ENCODE assay signal across 11 mouse cellular contexts in the genomic region with DNA sequence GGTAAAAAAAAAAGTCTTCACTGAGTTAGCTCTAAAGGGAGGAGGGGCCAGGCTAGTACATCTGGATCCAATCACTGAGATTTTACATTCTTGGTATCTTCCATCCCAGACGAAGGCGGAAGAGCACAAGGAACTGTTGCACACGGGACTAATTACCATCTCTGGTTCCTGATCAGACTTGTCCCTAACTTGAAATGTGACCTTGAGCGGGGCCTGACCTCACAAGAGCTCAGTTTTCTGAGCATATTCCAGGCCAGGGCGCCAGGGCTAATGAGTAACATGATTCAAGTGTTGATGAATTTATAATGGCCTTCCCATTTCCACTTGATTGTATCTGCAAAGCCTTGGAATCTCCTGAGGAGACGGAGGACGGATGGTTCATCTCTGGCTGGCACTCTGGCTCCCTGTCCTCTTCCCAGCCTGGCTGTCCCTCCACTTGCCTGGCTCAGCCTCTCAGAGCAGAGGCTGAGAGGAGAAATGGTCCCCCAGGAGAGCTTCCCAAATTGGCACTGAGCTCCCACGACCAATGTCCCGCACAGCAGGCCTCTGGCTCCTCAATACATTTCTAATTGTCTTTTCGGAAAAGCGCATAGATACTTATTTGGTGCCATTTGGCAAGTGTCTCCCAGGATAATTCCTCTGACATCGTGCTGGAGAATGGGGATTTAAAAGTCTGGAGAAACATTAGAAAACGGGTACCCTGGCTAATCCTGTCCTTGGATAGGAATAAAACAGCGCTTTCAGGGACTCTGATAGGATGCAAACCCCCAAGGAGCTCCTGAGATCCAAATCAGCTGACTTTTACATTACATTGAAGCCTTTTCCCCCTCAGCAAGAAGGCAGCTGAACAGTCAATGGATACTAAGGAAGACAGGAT. TPM values are rescaled to one million over a fixed set of nuclear protein-coding genes. Genes with fewer than 3 reads are reported as not detected.
A peak's percentile ranks its signal among the peaks of the same experiment; 100 is the strongest.
DNase-seq lines count a peak whose midpoint lies in the region; ATAC-seq lines count a peak whose summit lies in the region.
"Had no signal": no experiment of that assay in that cellular context is flagged by ENCODE, and none has a peak within 500 bp of the region (broad histone marks: within the 10 kb centered on the region; RNA-seq: fewer than 3 reads in every experiment).

No protein-coding gene starts in this region.

- H3K4me1 ChIP-seq in forebrain, embryonic 14.5 days (ENCODE audit: control insufficient read depth, insufficient read depth, low read length), result no peaks in the 10 kb centered on the region; the same call in 1 of the 2 replicates
- H3K4me1 ChIP-seq in forebrain, embryonic 13.5 days, result peaks cover 9% of the 10 kb centered on the region; the same call in 1 of the 2 replicates
- peaks cover 45% of the 10 kb centered on the region for H3K4me1 ChIP-seq in embryonic facial prominence, embryonic 14.5 days (ENCODE audit: control insufficient read depth, insufficient read depth, low read length)

- 42% methylated on average over 14 of the region's 14 CpGs for WGBS in forebrain, embryonic 14.5 days
- 40% methylated on average over 14 of the region's 14 CpGs for WGBS in forebrain, embryonic 13.5 days
- WGBS in embryonic facial prominence, embryonic 14.5 days, result 25% methylated on average over 14 of the region's 14 CpGs

- no peaks in the 10 kb centered on the region for H3K36me3 ChIP-seq in forebrain, embryonic 14.5 days (ENCODE audit: control insufficient read depth, insufficient read depth, low read length)
- H3K36me3 ChIP-seq in forebrain, embryonic 13.5 days (ENCODE audit: poor library complexity, severe bottlenecking), result no peaks in the 10 kb centered on the region
- H3K36me3 ChIP-seq in embryonic facial prominence, embryonic 14.5 days (ENCODE audit: control insufficient read depth, insufficient read depth, low read length), result no peaks in the 10 kb centered on the region

- no peak for ATAC-seq in forebrain, embryonic 14.5 days
- no peak for ATAC-seq in forebrain, embryonic 13.5 days
- 0 out of 2 replicates have a peak, but pooled peaks have one; percentile 52 for ATAC-seq in cerebellum, adult (ENCODE audit: insufficient number of reproducible peaks, low FRiP score, low TSS enrichment)
- peak; percentile 47; the same call in 1 of the 2 replicates for ATAC-seq in embryonic facial prominence, embryonic 14.5 days (ENCODE audit: low read depth)
- ATAC-seq in megakaryocyte progenitor cell, adult 5-6 weeks (replicated peaks; ENCODE audit: poor library complexity), result no peak

- DNase-seq in forebrain, embryonic 14.5 days (ENCODE audit: low spot score), result peak; percentile 27
- DNase-seq in embryonic facial prominence, embryonic 14.5 days (ENCODE audit: low spot score), result peak; percentile 91
- peak; percentile 39 to 64 for DNase-seq in kidney, postnatal 4 days
- DNase-seq in layer of hippocampus, postnatal 36 days, result no peak
- no peak for DNase-seq in T-cell, adult 2 months (ENCODE audit: low spot score)
- DNase-seq: adrenal gland, postnatal 36 days; gastrocnemius, postnatal 36 days; liver had no signal

- H3K4me2 ChIP-seq in forebrain, embryonic 14.5 days (ENCODE audit: low read length), result no peak overlapping the region
- no peak overlapping the region for H3K4me2 ChIP-seq in forebrain, embryonic 13.5 days
- peak overlapping the region; percentile 28 for H3K4me2 ChIP-seq in embryonic facial prominence, embryonic 14.5 days (ENCODE audit: low read depth, low read length)

- no peak overlapping the region for H3K9ac ChIP-seq in forebrain, embryonic 14.5 days (ENCODE audit: low read length)
- no peak overlapping the region for H3K9ac ChIP-seq in forebrain, embryonic 13.5 days
- H3K9ac ChIP-seq in embryonic facial prominence, embryonic 14.5 days (ENCODE audit: low read depth, low read length), result no peak overlapping the region

- no peaks in the 10 kb centered on the region for H3K9me3 ChIP-seq in forebrain, embryonic 14.5 days (replicated peaks; ENCODE audit: control insufficient read depth, low read length)
- no peaks in the 10 kb centered on the region for H3K9me3 ChIP-seq in forebrain, embryonic 13.5 days (replicated peaks)
- no peaks in the 10 kb centered on the region for H3K9me3 ChIP-seq in embryonic facial prominence, embryonic 14.5 days (ENCODE audit: control insufficient read depth, low read length)

- no peak overlapping the region for H3K27ac ChIP-seq in forebrain, embryonic 14.5 days (ENCODE audit: low read depth, low read length)
- no peak overlapping the region for H3K27ac ChIP-seq in forebrain, embryonic 13.5 days
- peak overlapping the region; percentile 41; the same call in 1 of the 2 replicates for H3K27ac ChIP-seq in embryonic facial prominence, embryonic 14.5 days (replicated peaks; ENCODE audit: low read depth, low read length)

- H3K4me3 ChIP-seq in forebrain, embryonic 14.5 days (ENCODE audit: low read depth, low read length), result no peak overlapping the region
- no peak overlapping the region for H3K4me3 ChIP-seq in forebrain, embryonic 13.5 days
- H3K4me3 ChIP-seq in embryonic facial prominence, embryonic 14.5 days (ENCODE audit: low read depth, low read length), result no peak overlapping the region

- no peaks in the 10 kb centered on the region for H3K27me3 ChIP-seq in forebrain, embryonic 14.5 days (replicated peaks; ENCODE audit: control insufficient read depth, insufficient read depth, low read length)
- no peaks in the 10 kb centered on the region for H3K27me3 ChIP-seq in forebrain, embryonic 13.5 days
- H3K27me3 ChIP-seq in embryonic facial prominence, embryonic 14.5 days (replicated peaks; ENCODE audit: control insufficient read depth, insufficient read depth, low read length), result no peaks in the 10 kb centered on the region

RNA-seq across cellular contexts. Expression of gene Tln2, which starts 58.1 kb away (rescaled TPM):
- 15.7 and 19.3 TPM in 2 replicates for polyA plus RNA-seq in forebrain, embryonic 14.5 days (2014; fragmentation: Nextera tagmentation; extraction: Ambion mirVana)
- 18.5 and 20.0 TPM in 2 replicates for polyA plus RNA-seq in forebrain, embryonic 13.5 days (2015; fragmentation: Nextera tagmentation; extraction: Ambion mirVana)
- polyA plus RNA-seq in embryonic facial prominence, embryonic 14.5 days (2014; fragmentation: Nextera tagmentation; extraction: Ambion mirVana), result 42.0 and 46.3 TPM in 2 replicates
- 10 to 100 TPM; 90.2 to 93.5 TPM for total RNA-seq in layer of hippocampus, postnatal 36 days (2021)
- 0.27 and 0.73 TPM in 2 replicates for total RNA-seq in megakaryocyte progenitor cell, adult 5-6 weeks (2015)
- total RNA-seq in megakaryocyte progenitor cell, adult 5-6 weeks (2017), result 0.64 and 0.75 TPM in 2 replicates

Comparison
In these comparisons a context has a peak if more than half of its experiments do, and no peak if none do; other contexts are left out.
1. ATAC-seq: peak in cerebellum, adult (single experiment) and embryonic facial prominence, embryonic 14.5 days (single experiment); none in forebrain, embryonic 14.5 days (single experiment), forebrain, embryonic 13.5 days (single experiment) and megakaryocyte progenitor cell, adult 5-6 weeks (single experiment).
2. DNase-seq: peak in forebrain, embryonic 14.5 days (single experiment), embryonic facial prominence, embryonic 14.5 days (single experiment) and kidney, postnatal 4 days (2 of 2); none in layer of hippocampus, postnatal 36 days (0 of 2) and T-cell, adult 2 months (single experiment).